Mouse (Mus musculus) forebrain, embryonic 16.5 days (tissue): ENCODE results near the gene Rgs17. TPM values are rescaled to one million over a fixed set of nuclear protein-coding genes. Genes with fewer than 3 reads are reported as not detected.
"Not testable (repeated sequence)": the region's sequence is repeated elsewhere in the genome, so short reads cannot be mapped to it uniquely, and the experiment has no call there.

Experiments
- ATAC-seq: fragments of 200-750 bp; cut with Nextera tagmentation; 2 replicates; pipeline ENCODE4 v1.8.0; 2017; ENCODE audit warnings: mild to moderate bottlenecking, moderate library complexity
- H3K27ac ChIP-seq: fragments of 300-500 bp; sonication (generic); 2 replicates; pipeline ENCODE4 v1.5.1; 2014; ENCODE audit warnings: low read length, control low read depth
- H3K27me3 ChIP-seq: fragments of 300-500 bp; sonication (generic); replicated peaks from 2 replicates; pipeline ENCODE4 v1.6.1; 2014; ENCODE audit warnings: low read length; ENCODE audit not compliant: control insufficient read depth, insufficient read depth
- H3K36me3 ChIP-seq: fragments of 300-500 bp; sonication (generic); 2 replicates; pipeline ENCODE4 v1.6.1; 2014; ENCODE audit not compliant: control insufficient read depth, insufficient read depth
- H3K4me1 ChIP-seq: fragments of 300-500 bp; sonication (generic); replicated peaks from 2 replicates; pipeline ENCODE4 v1.6.1; 2014; ENCODE audit warnings: low read length; ENCODE audit not compliant: control insufficient read depth, insufficient read depth
- H3K4me2 ChIP-seq: fragments of 300-500 bp; sonication (generic); 2 replicates; pipeline ENCODE4 v1.6.1; 2014; ENCODE audit warnings: mild to moderate bottlenecking, low read length, control low read depth
- H3K4me3 ChIP-seq: fragments of 300-500 bp; sonication (generic); replicated peaks from 2 replicates; pipeline ENCODE4 v1.5.1; 2014; ENCODE audit warnings: mild to moderate bottlenecking, low read length, control low read depth
- H3K9ac ChIP-seq: fragments of 300-500 bp; sonication (generic); replicated peaks from 2 replicates; pipeline ENCODE4 v1.6.1; 2014; ENCODE audit warnings: low read depth, low read length, control low read depth
- H3K9me3 ChIP-seq: fragments of 300-500 bp; sonication (generic); 2 replicates; pipeline ENCODE4 v1.6.1; 2016; ENCODE audit warnings: low read length; ENCODE audit not compliant: control insufficient read depth
- WGBS: fragments of 180-500 bp; shearing (Covaris S2); extraction: QIAGEN DNeasy Blood & Tissue Kit; methylation state at CpG from one replicate; pipeline ENCODE4 v1.1.7; 2014; 5-methylcytosine and 5-hydroxymethylcytosine counted together
- polyA plus RNA-seq: library from polyadenylated mRNA; unstranded; fragments of >200 nt; fragmentation: Nextera tagmentation; extraction: Ambion mirVana; gene quantifications from 2 replicates; pipeline ENCODE4 v1.2.1, GENCODE M21; 2015

Gene Rgs17
- 14.0 and 19.5 TPM in 2 replicates for polyA plus RNA-seq

DNA sequence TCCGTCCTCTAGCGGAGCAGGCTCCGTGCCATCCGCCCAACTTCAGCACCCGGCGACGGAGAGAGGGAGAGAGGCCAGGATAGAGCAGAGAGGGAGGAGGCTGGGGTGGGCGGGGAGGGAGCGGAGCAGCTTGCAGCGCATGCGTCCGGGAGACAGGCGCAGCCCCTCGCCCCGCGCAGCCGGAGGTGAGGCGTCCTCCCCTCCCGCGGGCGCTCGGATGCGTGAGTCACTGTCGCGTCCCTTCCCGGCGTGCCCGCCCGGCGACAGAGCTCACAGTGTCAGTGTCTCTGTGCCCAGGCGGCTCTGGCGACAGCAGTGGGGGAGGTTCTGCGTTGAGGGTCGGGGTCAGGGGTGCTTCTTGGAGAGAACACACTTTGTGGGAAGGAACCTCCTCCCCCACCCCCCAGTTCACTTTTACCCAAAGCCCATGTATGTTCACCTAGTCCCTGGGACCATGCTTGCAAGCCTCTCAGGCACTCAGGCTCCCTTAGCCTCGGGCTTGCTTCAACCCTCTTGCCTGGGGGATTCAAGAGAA lies at the start of gene Rgs17:
Gene Rgs17, minus strand, starts transcription at position 107 of the 535 bp plus-strand sequence.
- Histone ChIP-seq H3K4me2 (peak within 1 kb of the TSS; percentile 86), H3K36me3 (no peaks in the 10 kb centered on the region), H3K4me3 (peak within 1 kb of the TSS; percentile 95), H3K9me3 (no peaks in the 10 kb centered on the region), H3K4me1 (peaks cover 11% of the 10 kb centered on the region), H3K27ac (peak within 1 kb of the TSS; percentile 63), H3K27me3 (no peaks in the 10 kb centered on the region), H3K9ac (peak within 1 kb of the TSS; percentile 90)
- peak; percentile 96 for ATAC-seq
- WGBS, result under 1% methylated on average over 23 of the region's 35 CpGs

DNA sequence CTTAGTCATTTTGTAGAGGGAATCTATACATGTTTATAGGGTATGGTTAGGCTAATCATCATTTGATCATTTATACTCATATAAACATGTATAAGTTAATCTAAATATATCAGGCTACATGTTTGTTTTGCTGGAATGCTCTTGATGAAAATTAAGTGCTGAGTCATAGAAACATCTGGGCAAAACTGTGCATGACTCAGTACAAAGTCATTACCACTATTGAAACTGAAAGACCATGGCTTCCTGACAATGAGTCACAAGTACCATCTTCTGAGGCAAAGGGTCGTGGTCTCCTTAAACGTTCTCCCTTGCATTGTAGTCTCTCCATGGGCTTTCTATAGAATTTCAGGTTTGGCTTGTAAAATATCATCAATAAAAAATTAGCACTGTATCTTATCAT lies 45.5 kb upstream of the Rgs17 start:
- Histone ChIP-seq H3K9ac (no peak overlapping the region), H3K4me3 (no peak overlapping the region), H3K27ac (no peak overlapping the region), H3K9me3 (no peaks in the 10 kb centered on the region), H3K36me3 (no peaks in the 10 kb centered on the region), H3K4me2 (no peak overlapping the region), H3K27me3 (no peaks in the 10 kb centered on the region), H3K4me1 (no peaks in the 10 kb centered on the region)
- no peak for ATAC-seq
- WGBS, result 86% methylated on average over 2 of the region's 2 CpGs

DNA sequence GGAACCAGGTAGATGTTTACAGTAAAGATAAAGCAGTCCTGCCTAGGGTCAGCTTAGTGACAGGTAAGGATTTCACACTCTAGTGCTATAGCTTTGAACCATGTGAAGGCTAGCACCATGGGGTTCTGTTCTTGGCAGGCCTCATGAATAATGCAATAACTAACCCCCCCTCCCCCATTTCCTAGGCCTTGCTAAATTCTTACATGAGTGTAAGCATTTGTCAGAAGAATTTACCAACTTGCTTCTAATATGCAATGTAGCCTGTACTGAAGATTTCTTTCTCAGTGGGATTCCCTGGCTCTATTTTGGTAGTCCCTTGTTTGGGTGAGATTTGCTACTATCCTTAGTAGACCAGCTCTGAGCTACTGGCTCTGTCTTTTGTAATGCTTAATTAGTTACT lies 31.6 kb upstream of the Rgs17 start:
- not testable (repeated sequence) for H3K4me1 ChIP-seq, H3K36me3 ChIP-seq, H3K27me3 ChIP-seq, H3K4me3 ChIP-seq, H3K4me2 ChIP-seq, H3K27ac ChIP-seq, H3K9ac ChIP-seq, ATAC-seq, H3K9me3 ChIP-seq

DNA sequence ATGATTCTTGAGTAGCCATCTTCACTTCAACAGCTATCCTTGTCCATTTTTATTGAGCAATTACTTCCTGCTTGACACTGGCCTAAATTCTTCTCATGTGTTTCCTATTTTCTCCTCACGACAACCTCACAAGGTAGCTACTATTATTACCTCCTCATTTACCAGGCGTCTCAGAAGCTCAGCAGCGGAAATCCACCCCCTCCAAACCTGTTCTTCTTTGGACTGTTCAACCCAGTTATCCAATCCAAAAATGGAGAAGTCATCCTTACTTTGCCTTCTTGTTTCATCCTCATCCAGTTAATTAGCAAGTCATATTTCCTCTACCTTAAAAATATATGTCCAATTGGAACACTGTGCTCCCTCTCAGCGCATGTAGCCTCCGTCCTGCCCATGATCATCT lies 2.1 kb upstream of the Rgs17 start:
- Histone ChIP-seq H3K36me3 (no peaks in the 10 kb centered on the region), H3K4me1 (peaks cover 11% of the 10 kb centered on the region), H3K9ac (no peak overlapping the region), H3K4me3 (no peak overlapping the region), H3K27me3 (no peaks in the 10 kb centered on the region), H3K27ac (no peak overlapping the region), H3K4me2 (no peak overlapping the region), H3K9me3 (no peaks in the 10 kb centered on the region)
- 87% methylated on average over 5 of the region's 5 CpGs for whole genome bisulfite sequencing
- ATAC-seq, result no peak

DNA sequence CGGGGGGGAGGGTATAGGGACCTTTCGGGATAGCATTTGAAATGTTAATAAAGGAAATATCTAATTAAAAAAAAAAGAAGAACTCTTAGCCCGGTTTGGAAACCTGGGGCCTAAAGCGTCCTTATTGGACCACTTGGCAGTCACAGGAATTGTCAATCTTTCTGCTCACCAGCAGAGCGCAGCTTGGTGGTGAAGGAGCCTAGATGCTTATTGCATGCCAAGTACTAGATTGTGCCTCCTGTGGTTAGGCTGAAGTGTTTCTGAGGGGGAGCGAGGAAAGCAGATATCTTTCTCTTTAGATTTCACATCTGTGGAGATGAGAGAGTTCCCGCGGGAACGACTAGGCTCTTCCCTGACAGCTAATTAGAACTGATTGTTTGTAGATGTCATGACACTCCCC lies 896 bp upstream of the Rgs17 start:
- Histone ChIP-seq H3K36me3 (no peaks in the 10 kb centered on the region), H3K9ac (no peak overlapping the region), H3K9me3 (no peaks in the 10 kb centered on the region), H3K4me1 (peaks cover 11% of the 10 kb centered on the region), H3K27me3 (no peaks in the 10 kb centered on the region), H3K27ac (no peak overlapping the region), H3K4me3 (no peak overlapping the region), H3K4me2 (no peak overlapping the region)
- ATAC-seq, result no peak
- 7% methylated on average over 9 of the region's 9 CpGs for WGBS

DNA sequence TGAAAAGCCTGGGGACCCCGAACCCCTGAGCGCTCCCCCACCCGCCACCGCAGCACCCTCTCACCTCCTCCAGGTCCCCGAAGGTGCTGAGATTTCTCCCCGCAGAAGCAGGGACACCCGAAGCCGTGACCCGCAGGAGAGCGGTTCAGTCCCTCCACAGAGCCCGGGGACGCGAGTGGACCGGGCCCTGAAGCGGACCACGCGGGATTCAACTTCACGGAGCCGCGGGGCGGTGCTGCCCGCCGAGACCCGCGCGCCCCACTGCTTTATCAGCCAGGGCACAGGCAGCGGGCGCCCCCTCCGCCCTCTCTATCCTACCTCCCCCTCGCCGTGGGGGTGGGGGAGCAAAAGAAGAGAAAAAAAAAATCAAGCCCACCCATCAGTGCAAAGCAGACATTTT lies 429 bp downstream of the Rgs17 start:
- peak; percentile 36 for ATAC-seq
- Histone ChIP-seq H3K4me3 (peak overlapping the region; percentile 95), H3K27me3 (no peaks in the 10 kb centered on the region)

DNA sequence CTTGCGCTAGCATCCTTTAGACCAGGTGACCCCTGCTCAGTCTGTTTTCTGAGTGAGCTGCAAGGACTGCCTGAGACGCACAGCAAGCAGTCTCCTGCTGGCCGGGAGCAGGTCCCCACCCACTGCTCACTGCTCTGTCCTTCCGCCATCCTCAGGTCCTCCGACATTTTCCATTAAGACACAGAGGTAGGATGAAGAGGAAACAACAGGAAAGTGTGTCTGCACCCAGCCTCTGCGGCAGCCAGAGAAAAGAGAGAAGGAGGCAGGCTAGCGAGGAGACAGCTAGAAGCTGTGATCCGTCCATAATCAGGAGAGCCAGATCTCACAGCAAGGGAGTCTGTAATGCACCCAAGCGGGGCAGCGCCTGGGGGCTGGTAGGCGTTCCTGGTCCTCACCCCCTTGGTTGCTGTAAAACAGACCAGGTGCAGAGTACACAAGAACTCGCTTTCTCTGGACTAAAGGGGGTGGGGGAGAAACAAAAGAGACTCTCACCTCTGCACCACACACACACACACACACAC lies 1.1 kb downstream of the Rgs17 start:
- H3K4me1 ChIP-seq, result peaks cover 11% of the 10 kb centered on the region
- H3K4me2 ChIP-seq, result peak overlapping the region; percentile 86
- H3K36me3 ChIP-seq, result no peaks in the 10 kb centered on the region
- peak overlapping the region; percentile 90 for H3K9ac ChIP-seq
- no peaks in the 10 kb centered on the region for H3K27me3 ChIP-seq
- H3K27ac ChIP-seq, result no peak overlapping the region
- ATAC-seq, result peak; percentile 30
- under 1% methylated on average over 12 of the region's 12 CpGs for WGBS
- H3K9me3 ChIP-seq, result no peaks in the 10 kb centered on the region
- peak overlapping the region; percentile 95 for H3K4me3 ChIP-seq

More for the DNA sequence above, 429 bp downstream of the Rgs17 start:
- Histone ChIP-seq H3K9ac (peak overlapping the region; percentile 90), H3K27ac (peak overlapping the region; percentile 63), H3K4me1 (peaks cover 11% of the 10 kb centered on the region), H3K4me2 (peak overlapping the region; percentile 86), H3K36me3 (no peaks in the 10 kb centered on the region), H3K9me3 (no peaks in the 10 kb centered on the region)
- WGBS, result under 1% methylated on average over 29 of the region's 31 CpGs

DNA sequence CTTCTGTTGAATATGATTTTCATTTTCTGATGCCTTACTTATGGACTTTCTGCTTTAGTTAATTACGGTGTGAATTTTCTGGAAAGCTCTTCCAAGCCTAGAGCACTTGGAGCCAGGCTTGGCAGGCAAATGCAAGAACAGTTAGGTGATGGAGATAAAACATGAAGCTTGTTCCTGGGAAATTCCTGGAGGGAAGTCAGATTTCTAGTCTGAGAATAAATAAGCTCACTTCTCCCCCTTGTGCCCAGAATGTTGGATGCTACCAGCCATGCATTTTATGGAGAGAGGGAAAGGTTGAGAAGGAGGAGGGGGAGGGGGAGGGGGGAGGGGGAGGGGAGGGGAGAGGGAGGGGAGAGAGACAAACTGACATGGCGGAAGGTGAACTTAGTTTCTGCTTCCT lies 17.8 kb downstream of the Rgs17 start:
- Histone ChIP-seq H3K4me2 (no peak overlapping the region), H3K27me3 (no peaks in the 10 kb centered on the region), H3K36me3 (no peaks in the 10 kb centered on the region), H3K4me3 (no peak overlapping the region), H3K9me3 (no peaks in the 10 kb centered on the region), H3K27ac (no peak overlapping the region), H3K4me1 (no peaks in the 10 kb centered on the region; the same call in 1 of the 2 replicates), H3K9ac (no peak overlapping the region)
- ATAC-seq, result peak; percentile 57
- 80% methylated on average over 2 of the region's 2 CpGs for WGBS

DNA sequence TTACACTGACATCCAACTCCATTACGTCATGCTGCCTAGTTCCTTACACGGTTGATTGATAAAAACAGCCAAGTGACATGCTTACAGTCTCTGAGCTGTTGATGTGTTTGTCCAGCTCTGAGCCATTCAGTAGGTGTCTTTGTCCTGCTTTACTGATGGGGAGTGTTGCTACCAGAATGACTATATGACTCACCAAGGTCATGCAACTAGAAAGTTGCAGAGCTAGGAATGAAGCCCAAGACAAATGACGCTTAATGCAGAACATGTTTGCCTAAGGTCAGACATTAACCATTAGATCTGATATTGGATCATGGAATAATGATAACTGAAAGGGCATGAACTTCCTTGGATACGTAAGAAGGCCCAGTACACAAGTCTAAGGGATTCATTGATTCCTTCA lies 20.4 kb downstream of the Rgs17 start:
- no peak overlapping the region for H3K9ac ChIP-seq
- H3K4me1 ChIP-seq, result no peaks in the 10 kb centered on the region; the same call in 1 of the 2 replicates
- H3K4me2 ChIP-seq, result no peak overlapping the region
- no peaks in the 10 kb centered on the region for H3K36me3 ChIP-seq
- H3K27ac ChIP-seq, result no peak overlapping the region
- H3K9me3 ChIP-seq, result no peaks in the 10 kb centered on the region
- 74% methylated on average over 4 of the region's 4 CpGs for WGBS
- no peak for ATAC-seq
- H3K27me3 ChIP-seq, result no peaks in the 10 kb centered on the region
- no peak overlapping the region for H3K4me3 ChIP-seq

DNA sequence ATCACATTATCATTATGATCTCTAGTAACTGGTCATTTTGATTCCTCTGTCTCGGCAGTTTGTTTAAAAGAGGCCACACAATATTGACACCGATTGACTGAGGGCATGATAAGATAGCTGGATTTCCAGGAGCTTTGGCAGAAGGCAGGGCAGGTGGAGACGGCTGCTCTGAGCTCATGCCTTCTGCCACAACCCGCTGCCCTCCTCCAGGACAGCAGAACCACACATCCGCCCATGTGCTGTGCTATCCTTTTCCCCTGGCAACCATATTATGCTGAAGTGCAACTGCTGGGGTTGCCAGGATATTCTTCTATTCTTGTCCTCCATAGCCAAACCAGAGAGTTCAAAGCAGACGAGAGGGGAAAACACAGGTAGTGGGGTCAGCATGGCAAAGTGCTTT lies 21.5 kb downstream of the Rgs17 start:
- H3K36me3 ChIP-seq, result no peaks in the 10 kb centered on the region
- H3K27me3 ChIP-seq, result no peaks in the 10 kb centered on the region
- H3K27ac ChIP-seq, result no peak overlapping the region
- H3K4me2 ChIP-seq, result no peak overlapping the region
- no peak for ATAC-seq
- no peak overlapping the region for H3K9ac ChIP-seq
- no peak overlapping the region for H3K4me3 ChIP-seq
- H3K4me1 ChIP-seq, result no peaks in the 10 kb centered on the region; the same call in 1 of the 2 replicates
- WGBS, result 77% methylated on average over 6 of the region's 6 CpGs
- no peaks in the 10 kb centered on the region for H3K9me3 ChIP-seq
